Mouse (Mus musculus): ENCODE data around the gene Olfr823. TPM values are rescaled to one million over a fixed set of nuclear protein-coding genes. Genes with fewer than 3 reads are reported as not detected.

Gene Olfr823
- total and polyA plus RNA-seq, 2 experiments from 2014 or later: not detected

- Histone ChIP-seq H3K9ac (replicated peaks; ENCODE audit: low read length, poor library complexity, severe bottlenecking) (no peak overlapping the region), H3K4me3 (ENCODE audit: low read depth, low read length) (no peak overlapping the region), H3K27me3 (ENCODE audit: insufficient read depth, low read length) (no peaks in the 10 kb centered on the region), H3K9me3 (ENCODE audit: low read length) (no peaks in the 10 kb centered on the region), H3K36me3 (ENCODE audit: insufficient read depth, low read length) (no peaks in the 10 kb centered on the region), H3K27ac (ENCODE audit: low read depth, low read length) (no peak overlapping the region), H3K4me1 (ENCODE audit: insufficient read depth, low read length) (no peaks in the 10 kb centered on the region), H3K4me2 (ENCODE audit: low read depth, low read length, poor library complexity, severe bottlenecking) (no peak overlapping the region)
- peak; percentile 86 for TF ChIP-seq CTCF (IDR thresholded peaks at IDR 0.05)
- WGBS: 20% methylated on average over 5 of the region's 5 CpGs
- ATAC-seq (ENCODE audit: low FRiP score) (no peak), DNase-seq (ENCODE audit: low spot score) (peak; percentile 85)
These were observed 22.2 kb downstream of the Olfr823 start for GRCm38 (mm10) chr10:130092838-130093440.

- Histone ChIP-seq H3K4me2 (ENCODE audit: low read depth, low read length, poor library complexity, severe bottlenecking) (no peak within 1 kb of the TSS), H3K4me3 (ENCODE audit: low read depth, low read length) (no peak within 1 kb of the TSS), H3K9ac (replicated peaks; ENCODE audit: low read length, poor library complexity, severe bottlenecking) (no peak within 1 kb of the TSS), H3K36me3 (ENCODE audit: insufficient read depth, low read length) (no peaks in the 10 kb centered on the region), H3K27me3 (ENCODE audit: insufficient read depth, low read length) (no peaks in the 10 kb centered on the region), H3K27ac (ENCODE audit: low read depth, low read length) (no peak within 1 kb of the TSS), H3K4me1 (ENCODE audit: insufficient read depth, low read length) (no peaks in the 10 kb centered on the region), H3K9me3 (ENCODE audit: low read length) (no peaks in the 10 kb centered on the region)
- no peak for TF ChIP-seq CTCF (IDR thresholded peaks at IDR 0.05)
- no peak for ATAC-seq (ENCODE audit: low FRiP score)
- no peak for DNase-seq (ENCODE audit: low spot score)
These were observed 44.3 kb downstream of the Olfr823 start, which contains the start of gene Olfr822 for GRCm38 (mm10) chr10:130070910-130071309. Gene Olfr822 (plus strand): TSS chr10:130071210.

Other genes starting within 250 kb of the Olfr823 start
- gene Olfr814, start 235.5 kb downstream of the Olfr823 start, total RNA-seq (2014; rRNA removed): not detected in 2 replicates
- not detected in 2 replicates for gene Olfr814, start 235.5 kb downstream of the Olfr823 start, polyA plus RNA-seq (2015; fragmentation: Nextera tagmentation; extraction: Ambion mirVana)
- not detected in 2 replicates for gene Olfr815, start 209.5 kb downstream of the Olfr823 start, total RNA-seq (2014; rRNA removed)
- gene Olfr815, start 209.5 kb downstream of the Olfr823 start, polyA plus RNA-seq (2015; fragmentation: Nextera tagmentation; extraction: Ambion mirVana): not detected in 2 replicates
- gene Olfr816, start 199.8 kb downstream of the Olfr823 start, total RNA-seq (2014; rRNA removed): not detected in 2 replicates
- gene Olfr816, start 199.8 kb downstream of the Olfr823 start, polyA plus RNA-seq (2015; fragmentation: Nextera tagmentation; extraction: Ambion mirVana): not detected in 2 replicates
- not detected in 2 replicates for gene Olfr818, start 166.3 kb downstream of the Olfr823 start, total RNA-seq (2014; rRNA removed)
- gene Olfr818, start 166.3 kb downstream of the Olfr823 start, polyA plus RNA-seq (2015; fragmentation: Nextera tagmentation; extraction: Ambion mirVana): not detected in 2 replicates
- not detected in 2 replicates for gene Olfr819, start 148.1 kb downstream of the Olfr823 start, total RNA-seq (2014; rRNA removed)
- gene Olfr819, start 148.1 kb downstream of the Olfr823 start, polyA plus RNA-seq (2015; fragmentation: Nextera tagmentation; extraction: Ambion mirVana): not detected in 2 replicates
- not detected in 2 replicates for gene Olfr247, start 139.2 kb downstream of the Olfr823 start, total RNA-seq (2014; rRNA removed)
- not detected in 2 replicates for gene Olfr247, start 139.2 kb downstream of the Olfr823 start, polyA plus RNA-seq (2015; fragmentation: Nextera tagmentation; extraction: Ambion mirVana)
- not detected in 2 replicates for gene Gm10310, start 130.3 kb downstream of the Olfr823 start, total RNA-seq (2014; rRNA removed)
- gene Gm10310, start 130.3 kb downstream of the Olfr823 start, polyA plus RNA-seq (2015; fragmentation: Nextera tagmentation; extraction: Ambion mirVana): not detected in 2 replicates
- gene Olfr820, start 102.8 kb downstream of the Olfr823 start, total RNA-seq (2014; rRNA removed): not detected in 2 replicates
- not detected in 2 replicates for gene Olfr820, start 102.8 kb downstream of the Olfr823 start, polyA plus RNA-seq (2015; fragmentation: Nextera tagmentation; extraction: Ambion mirVana)
- not detected in 2 replicates for gene Olfr821, start 85.0 kb downstream of the Olfr823 start, total RNA-seq (2014; rRNA removed)
- not detected in 2 replicates for gene Olfr821, start 85.0 kb downstream of the Olfr823 start, polyA plus RNA-seq (2015; fragmentation: Nextera tagmentation; extraction: Ambion mirVana)
- not detected in 2 replicates for gene Olfr822, start 44.2 kb downstream of the Olfr823 start, total RNA-seq (2014; rRNA removed)
- not detected in 2 replicates for gene Olfr822, start 44.2 kb downstream of the Olfr823 start, polyA plus RNA-seq (2015; fragmentation: Nextera tagmentation; extraction: Ambion mirVana)
- not detected in 2 replicates for gene Olfr824, start 14.6 kb upstream of the Olfr823 start, total RNA-seq (2014; rRNA removed)
- gene Olfr824, start 14.6 kb upstream of the Olfr823 start, polyA plus RNA-seq (2015; fragmentation: Nextera tagmentation; extraction: Ambion mirVana): not detected in 2 replicates
- not detected in 2 replicates for gene Olfr825, start 51.4 kb upstream of the Olfr823 start, total RNA-seq (2014; rRNA removed)
- gene Olfr825, start 51.4 kb upstream of the Olfr823 start, polyA plus RNA-seq (2015; fragmentation: Nextera tagmentation; extraction: Ambion mirVana): not detected in 2 replicates
- gene Olfr826, start 68.8 kb upstream of the Olfr823 start, total RNA-seq (2014; rRNA removed): not detected in 2 replicates
- not detected in 2 replicates for gene Olfr826, start 68.8 kb upstream of the Olfr823 start, polyA plus RNA-seq (2015; fragmentation: Nextera tagmentation; extraction: Ambion mirVana)
- gene Olfr827, start 99.0 kb upstream of the Olfr823 start, total RNA-seq (2014; rRNA removed): not detected in 2 replicates
- gene Olfr827, start 99.0 kb upstream of the Olfr823 start, polyA plus RNA-seq (2015; fragmentation: Nextera tagmentation; extraction: Ambion mirVana): not detected in 2 replicates
- 0.47 and 0.77 TPM in 2 replicates for gene Neurod4, start 164.9 kb upstream of the Olfr823 start, total RNA-seq (2014; rRNA removed)
- 0.12 and 0.52 TPM in 2 replicates for gene Neurod4, start 164.9 kb upstream of the Olfr823 start, polyA plus RNA-seq (2015; fragmentation: Nextera tagmentation; extraction: Ambion mirVana)
- gene Tespa1, start 207.5 kb upstream of the Olfr823 start, total RNA-seq (2014; rRNA removed): not detected in 2 replicates
- gene Tespa1, start 207.5 kb upstream of the Olfr823 start, polyA plus RNA-seq (2015; fragmentation: Nextera tagmentation; extraction: Ambion mirVana): not detected in 2 replicates